Mouse (Mus musculus) spleen, adult 2 months (tissue): ENCODE measurements at regions not wholly inside any gene's neighbourhood (a gene's known extent, or its start where the extent isn't known, plus 50 kb on each side); places are given as distances from the start of the nearest gene placed in this dataset.

Experiments used
- CTCF ChIP-seq: fragments of 200-500 bp; IDR thresholded peaks from 2 replicates; pipeline ENCODE4 v1.5.1; 2011; ENCODE audit warnings: mild to moderate bottlenecking, inconsistent platforms; ENCODE audit not compliant: insufficient read depth, insufficient read length, insufficient replicate concordance; ENCODE audit errors: extremely low read depth
- POLR2A ChIP-seq: fragments of 200-500 bp; IDR thresholded peaks from 2 replicates; pipeline ENCODE4 v1.6.1; 2011; ENCODE audit warnings: low read depth, low read length, inconsistent platforms

DNA sequence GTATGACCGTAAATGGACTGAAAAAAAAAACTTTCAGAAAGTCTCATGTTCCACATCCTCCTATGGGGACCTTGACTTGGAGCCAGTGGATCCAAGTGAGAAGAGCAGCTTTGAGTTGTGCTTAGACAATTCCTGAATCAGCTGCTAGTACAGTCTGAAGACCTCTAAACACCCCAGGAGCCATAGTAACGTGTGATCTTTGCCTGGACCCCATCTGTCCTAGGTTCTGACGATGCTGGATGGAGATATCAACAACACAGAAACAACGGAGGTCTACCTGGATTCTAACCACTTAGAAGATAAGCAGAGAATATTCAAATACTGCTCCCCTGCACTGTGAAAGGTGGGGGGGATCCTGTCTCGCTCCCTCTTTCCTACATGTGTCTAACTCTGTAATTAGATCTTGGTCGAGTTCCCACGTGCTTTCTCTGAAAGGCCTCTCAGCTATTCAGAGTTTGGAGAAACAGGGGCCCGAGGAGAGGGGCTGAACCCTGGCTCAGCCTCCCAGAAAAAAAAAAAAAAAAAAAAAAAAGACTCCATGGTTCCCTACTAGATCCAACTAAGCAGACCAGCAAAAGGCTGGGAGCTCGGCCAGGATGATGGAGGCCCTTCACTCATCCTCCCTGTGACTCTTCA, 101.1 kb downstream of the Mis18a start:
- TF ChIP-seq CTCF (no peak), POLR2A (no peak)
